Mouse (Mus musculus): Measurements from ENCODE around the gene Per2.
"Not testable (repeated sequence)": the region's sequence is repeated elsewhere in the genome, so short reads cannot be mapped to it uniquely, and the experiment has no call there.

Per2 gene

DNA sequence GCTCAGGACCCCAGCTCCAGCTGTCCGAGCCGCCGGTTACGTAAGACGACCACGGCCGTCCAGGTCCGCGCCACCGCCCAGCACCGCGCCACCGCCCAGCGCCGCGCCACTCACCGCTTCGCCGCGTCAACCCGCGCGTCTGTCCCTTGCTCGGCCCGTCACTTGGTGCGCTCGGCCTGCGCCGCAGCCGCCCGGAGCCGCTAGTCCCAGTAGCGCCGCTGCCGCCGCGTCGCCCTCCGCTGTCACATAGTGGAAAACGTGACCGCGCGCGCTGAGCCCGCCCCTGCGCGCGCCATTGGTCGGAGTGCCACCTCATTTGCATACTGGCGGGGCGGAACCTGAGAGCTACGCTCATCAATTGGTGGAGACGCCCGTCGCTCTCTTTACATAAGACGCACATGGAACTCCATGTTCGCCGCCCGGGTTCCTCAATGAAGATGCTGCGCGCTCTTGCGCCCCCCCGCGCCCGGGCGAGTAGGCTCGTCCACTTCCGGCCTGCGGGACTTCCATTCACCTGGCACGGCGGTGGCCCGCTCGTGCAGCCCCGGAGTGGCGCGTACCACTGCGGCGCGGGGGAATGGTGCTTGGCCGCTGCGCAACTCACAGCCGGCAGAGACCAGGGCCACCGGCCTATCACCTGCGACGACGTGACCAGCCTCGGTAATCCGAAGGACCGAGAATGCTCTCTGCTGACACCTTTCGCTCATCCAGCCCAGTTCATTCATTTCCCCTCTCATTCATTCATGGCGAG is at the start of gene Per2:
Per2 (minus strand) TSS at position 266 of the 751 bp plus-strand sequence.
- in situ Hi-C loops (cut with MboI, MseI), result loop anchor here (5.0 kb wide), 1 partner anchor 33 kb away; the partner anchor contains the start of gene Traf3ip1

DNA sequence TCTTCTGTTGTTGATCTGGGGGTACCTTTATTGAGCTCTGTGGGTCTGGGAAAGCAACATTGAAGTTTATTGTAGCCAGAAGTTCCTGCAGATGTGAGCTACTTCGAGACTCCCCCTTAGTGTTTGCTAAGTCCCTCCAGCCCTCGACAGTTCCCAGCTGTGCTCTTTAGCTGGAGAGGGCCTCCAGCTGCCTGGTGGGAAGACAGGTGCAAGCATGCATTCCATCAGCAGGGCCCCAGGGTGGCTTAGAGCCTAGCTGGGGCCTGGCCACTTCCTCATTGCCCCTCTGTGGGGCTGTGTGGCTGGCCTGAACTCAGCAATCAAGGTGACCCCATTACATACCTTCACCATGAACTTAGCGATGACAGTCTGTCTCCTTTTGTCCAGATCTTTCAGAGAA is 45.5 kb upstream of the Per2 start:
- in situ Hi-C loops (cut with MboI, MseI), result no loop called here

DNA sequence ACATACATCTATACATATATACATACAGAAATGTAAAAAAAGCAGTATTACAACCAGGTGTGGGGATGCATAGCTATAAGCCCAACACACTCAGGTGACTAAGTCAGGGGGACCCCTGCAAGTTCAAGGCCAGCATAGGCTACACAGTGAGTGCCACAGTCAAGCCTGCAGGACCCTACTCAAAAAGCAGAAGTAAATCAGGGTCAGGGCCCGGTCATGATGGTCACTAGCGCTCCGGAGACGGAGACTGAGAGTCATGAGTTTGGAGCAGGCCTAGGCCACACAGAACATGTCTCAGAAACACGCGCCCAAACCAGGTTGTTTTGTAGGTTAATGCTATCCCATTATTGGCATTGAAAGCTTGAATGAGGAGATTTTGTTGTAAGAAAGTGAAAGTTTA is 39.5 kb upstream of the Per2 start:
- in situ Hi-C loops (cut with MboI, MseI), result no loop called here

DNA sequence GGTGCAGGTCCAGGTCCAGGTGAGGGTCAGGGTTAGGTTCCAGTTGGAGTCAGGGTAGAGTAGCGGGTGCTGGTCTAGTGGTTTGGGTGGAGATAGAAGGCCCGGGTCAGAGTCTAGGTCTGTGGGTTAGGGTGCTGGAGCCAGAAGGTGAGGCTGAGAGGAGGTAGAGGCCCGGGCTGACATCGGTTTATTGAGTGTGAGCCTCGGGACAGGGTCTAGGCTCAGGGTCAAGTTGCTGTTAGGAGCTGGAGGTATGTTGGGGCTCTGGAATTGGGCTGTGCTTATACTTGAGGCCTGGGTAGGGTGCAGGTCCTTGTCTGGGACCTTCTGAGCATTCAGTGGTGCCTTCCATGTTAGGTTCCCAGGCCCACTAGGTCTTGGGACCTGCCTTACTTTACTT is 36.2 kb upstream of the Per2 start:
- in situ Hi-C loops (cut with MboI, MseI), result no loop called here

DNA sequence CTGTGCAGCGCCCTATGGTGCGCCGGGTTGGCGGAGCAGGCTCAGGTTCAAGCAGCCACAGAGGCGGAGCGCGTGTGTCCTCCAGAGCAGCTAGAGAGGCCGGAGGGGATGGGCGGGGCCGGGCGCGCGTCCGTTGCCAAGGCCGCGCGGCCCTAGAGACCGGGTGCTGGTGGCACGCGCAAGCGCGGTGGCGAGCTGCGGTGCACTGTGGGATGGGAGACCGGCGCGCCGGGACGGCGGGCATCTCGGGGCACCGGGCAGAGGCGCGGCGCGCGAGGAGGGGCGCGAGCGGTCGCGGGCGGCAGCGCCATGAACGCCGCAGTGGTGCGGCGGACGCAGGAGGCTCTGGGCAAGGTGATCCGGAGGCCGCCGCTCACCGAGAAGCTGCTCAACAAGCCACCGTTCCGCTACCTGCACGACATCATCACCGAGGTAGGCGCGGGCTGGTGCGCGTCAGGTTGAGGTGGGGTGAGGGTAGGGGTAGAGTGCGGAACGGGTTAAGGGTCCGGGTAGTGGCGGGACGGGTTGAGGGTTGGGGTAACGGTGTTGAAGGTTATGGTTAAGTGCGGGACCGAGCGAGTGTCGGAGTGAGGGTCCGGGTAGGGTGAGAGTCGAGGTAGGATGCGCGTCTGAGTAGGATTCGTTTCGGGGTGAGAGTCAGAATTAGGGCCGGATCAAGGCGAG is 35.5 kb upstream of the Per2 start, which contains the start of gene Traf3ip1:
Traf3ip1 (plus strand) TSS at position 191 of the 684 bp plus-strand sequence.
- in situ Hi-C loops (cut with MboI, MseI), result loop anchor here (5.0 kb wide), 1 partner anchor 37 kb away; the partner anchor contains the start of gene Per2

DNA sequence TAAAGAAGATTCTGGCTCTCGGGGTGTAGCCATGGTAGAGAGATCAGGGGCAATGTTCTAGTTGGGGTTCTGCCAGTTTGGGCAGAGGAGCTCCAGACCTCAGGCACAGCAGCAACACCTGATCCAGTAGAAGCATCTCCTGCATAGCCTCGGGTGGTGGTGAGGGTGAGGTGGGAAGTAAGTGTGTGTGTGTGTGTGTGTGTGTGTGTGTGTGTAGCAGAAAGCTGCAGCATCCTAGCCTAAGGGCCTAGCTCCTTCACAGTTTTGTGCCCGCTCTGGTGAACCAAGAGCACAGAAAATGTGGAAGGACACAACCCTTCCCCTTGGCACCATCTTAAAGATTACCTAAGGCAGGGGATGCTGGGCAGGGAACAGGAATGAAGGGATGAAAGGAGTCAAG is 34.8 kb upstream of the Per2 start:
- in situ Hi-C loops (cut with MboI, MseI), result loop anchor here (5.0 kb wide), 1 partner anchor 37 kb away; the partner anchor contains the start of gene Per2

DNA sequence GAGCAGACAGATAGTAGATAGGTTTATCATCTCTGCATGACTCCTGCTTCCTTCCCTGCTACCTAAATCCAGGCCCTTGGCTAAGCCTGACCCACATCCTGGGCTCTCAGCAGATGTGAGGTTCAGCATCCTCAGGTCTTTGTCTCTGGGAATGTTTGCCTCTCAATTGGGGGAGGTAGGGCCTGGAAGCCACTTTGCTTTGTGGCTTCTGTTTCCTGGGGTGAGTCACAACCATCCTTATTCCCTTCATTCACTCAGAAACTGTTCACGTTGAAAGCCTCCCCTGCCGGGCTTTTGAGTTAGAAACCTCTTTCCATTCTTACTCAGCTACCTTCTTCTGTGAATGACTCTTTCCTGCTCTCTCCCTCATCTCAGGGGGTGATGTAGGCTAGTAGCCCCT is 33.6 kb upstream of the Per2 start:
- in situ Hi-C loops (cut with MboI, MseI), result loop anchor here (5.0 kb wide), 1 partner anchor 35 kb away; the partner anchor contains the start of gene Per2

DNA sequence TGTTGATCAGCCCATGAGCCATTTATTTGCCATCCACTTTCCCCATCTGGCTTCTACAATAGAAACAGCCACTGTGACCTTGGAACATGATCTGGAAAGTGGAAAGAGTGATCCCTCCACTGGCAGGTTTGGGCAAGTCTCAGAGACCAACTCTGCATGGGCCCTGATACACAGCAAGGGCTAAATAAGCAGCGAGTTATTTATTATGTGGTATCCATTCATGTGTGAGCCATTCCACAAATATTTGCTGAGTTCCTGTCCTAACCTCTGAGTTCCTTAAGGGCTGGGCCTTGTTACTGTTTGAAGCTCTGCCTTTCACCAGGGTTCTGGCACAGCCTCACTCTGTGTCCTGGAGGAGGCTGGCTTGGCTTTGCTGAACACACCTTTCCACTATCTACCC is 31.2 kb upstream of the Per2 start:
- in situ Hi-C loops (cut with MboI, MseI), result loop anchor here (5.0 kb wide), 1 partner anchor 33 kb away; the partner anchor contains the start of gene Per2

DNA sequence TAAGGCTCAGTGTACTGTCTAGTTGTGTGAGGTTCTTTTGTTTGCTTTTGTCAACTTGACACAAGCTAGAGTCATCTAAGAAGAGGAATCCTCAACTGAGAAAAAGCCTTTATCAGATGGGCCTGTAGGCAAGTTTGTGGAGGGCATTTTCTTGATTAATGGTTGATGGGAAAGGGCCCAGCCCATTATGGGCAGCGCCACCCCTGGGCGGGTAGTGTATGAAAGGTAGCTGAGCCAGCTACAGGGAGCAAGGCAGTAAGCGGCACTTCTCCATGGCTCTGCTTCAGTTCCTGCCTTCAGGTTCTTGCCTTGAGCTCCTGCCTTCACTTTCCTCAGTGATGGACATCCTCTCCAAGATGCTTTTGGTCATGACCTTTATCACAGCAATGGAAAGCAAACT is 27.0 kb upstream of the Per2 start:
- in situ Hi-C loops (cut with MboI, MseI), result loop anchor here (10.0 kb wide), 1 partner anchor 61 kb away; no protein-coding TSS in a partner anchor

DNA sequence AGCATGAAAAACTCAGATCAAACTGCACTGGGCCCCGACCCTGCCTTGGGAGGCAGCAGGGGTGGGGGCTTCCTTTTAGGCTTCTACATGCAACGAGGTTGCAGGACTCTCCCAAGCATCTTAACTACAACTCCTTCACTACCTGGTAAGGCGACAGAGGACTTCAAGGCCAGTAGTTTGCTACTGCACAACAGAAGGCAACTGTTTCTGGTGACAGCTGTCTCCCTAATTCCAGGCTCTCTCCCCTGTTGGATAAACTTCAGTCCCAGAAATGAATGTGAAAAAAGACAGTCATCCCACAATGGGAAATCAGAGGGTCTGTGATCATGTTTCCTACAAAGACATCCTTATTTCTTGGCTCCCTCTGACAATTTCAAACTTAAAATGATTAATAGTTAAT is 26.3 kb upstream of the Per2 start:
- in situ Hi-C loops (cut with MboI, MseI), result loop anchor here (10.0 kb wide), 1 partner anchor 61 kb away; no protein-coding TSS in a partner anchor

DNA sequence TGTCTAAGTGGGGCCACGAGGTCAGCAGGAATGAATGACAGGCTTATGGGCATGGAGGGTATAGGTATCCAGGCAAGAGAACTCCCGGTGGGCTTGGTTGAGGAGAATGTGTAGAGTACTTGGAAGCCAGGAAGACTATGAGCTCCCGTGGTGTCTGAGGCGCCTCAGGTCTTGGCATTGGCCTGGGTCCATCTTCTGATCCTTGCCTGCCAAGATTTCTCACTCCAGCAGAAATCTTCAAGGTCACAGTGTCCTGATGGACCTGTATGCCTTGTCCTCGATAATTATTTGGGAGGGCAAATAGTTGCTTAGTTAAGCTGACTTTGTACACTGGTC is 24.9 kb upstream of the Per2 start:
- in situ Hi-C loops (cut with MboI, MseI), result loop anchor here (10.0 kb wide), 1 partner anchor 59 kb away; no protein-coding TSS in a partner anchor

DNA sequence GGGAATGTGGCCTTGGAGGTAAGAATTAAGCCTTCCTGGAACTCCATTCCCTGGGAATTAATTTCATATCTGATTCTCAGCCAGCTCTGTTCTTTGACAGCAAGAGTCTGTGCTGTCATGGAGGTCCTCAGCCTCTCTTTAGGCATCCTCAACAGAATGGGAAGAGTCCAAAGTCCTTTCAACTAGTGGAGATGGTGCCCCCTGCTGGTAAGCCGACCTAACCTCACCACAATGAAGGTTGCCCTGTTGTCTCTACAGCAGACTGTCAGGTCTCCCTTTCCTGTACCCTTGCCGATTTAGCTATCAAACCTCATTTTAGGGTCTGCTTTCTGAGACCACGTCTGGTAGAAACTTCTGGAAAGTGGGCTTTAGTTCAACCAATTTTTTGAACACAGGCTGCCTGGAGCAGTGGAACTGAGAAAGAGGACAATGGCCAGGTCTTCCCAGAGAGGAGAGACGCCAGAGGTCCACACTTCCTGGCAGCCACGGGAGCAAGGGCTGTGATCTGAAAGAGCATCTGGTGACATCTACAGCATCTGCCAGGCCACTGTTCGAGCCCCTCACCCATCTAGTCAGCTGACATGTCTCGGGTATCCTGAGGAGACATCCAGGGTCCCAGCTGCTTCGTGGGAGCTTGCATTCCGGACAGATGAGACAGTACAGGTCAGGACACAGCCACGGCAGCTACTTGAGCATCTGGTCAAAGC is 24.3 kb upstream of the Per2 start:
- in situ Hi-C loops (cut with MboI, MseI), result loop anchor here (10.0 kb wide), 1 partner anchor 59 kb away; no protein-coding TSS in a partner anchor

DNA sequence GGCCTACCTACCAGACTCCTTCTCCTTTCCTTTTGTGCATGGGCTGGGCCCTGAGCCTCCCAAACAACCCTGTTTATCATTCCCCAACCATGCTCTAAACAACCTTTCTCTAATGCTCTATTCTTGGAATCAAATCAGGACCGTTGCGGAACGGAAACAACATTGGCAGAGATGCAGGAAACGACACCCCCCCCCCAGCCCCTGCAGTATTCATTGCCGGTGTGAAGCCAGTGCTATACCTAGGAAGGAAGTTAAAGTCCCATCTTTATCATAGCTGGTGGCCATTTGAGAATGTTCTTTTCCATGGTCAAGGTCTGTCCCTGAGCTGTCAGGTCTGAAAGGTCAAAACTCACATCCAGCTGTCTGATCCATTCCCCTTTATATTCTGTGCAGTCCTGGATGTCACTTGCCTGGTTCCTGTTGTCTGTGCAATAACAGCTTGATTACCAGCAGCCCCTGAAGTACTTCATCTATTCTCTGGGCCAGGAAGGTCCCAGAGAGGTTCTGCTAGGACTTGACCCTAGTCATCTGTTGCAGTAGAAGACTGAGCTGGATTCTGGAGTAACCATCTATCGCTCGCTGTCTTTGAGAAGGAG is 23.6 kb upstream of the Per2 start:
- in situ Hi-C loops (cut with MboI, MseI), result loop anchor here (10.0 kb wide), 1 partner anchor 58 kb away; no protein-coding TSS in a partner anchor

DNA sequence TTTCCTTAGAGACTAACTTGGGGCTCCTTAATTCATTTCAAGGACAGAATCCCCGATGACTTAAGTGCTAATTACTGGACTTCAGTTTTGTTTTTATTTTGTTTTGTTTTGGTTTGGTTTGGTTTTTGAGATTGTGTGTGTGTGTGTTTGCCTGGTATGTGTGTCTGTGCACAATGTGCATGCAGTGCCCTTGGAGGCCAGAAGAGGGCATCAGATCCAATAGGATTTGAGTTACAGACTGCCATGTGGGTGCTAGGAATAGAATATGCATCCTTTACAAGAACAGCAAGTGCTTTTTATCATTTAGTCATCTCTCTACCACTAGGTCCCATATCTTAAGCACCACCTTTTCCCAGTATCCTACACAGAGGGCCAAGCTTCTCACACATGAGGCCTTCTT is 19.8 kb upstream of the Per2 start:
- in situ Hi-C loops (cut with MboI, MseI), result no loop called here

DNA sequence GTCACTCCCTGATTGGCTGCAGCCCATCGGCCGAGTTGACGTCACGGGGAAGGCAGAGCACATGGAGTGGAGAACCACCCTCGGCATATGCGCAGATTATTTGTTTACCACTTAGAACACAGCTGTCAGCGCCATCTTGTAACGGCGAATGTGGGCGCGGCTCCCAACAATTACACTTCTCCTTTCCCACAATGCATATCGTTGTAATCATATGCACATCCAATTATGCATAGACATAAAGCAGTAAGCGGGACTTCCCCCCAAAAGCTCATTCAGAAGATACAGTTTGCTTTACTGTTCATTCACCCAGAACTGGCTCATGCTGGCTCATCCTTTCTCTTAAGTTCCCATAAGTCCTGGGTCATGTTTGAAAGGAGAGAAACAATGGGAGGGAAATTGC is 19.0 kb upstream of the Per2 start:
- in situ Hi-C loops (cut with MboI, MseI), result not testable (repeated sequence)

DNA sequence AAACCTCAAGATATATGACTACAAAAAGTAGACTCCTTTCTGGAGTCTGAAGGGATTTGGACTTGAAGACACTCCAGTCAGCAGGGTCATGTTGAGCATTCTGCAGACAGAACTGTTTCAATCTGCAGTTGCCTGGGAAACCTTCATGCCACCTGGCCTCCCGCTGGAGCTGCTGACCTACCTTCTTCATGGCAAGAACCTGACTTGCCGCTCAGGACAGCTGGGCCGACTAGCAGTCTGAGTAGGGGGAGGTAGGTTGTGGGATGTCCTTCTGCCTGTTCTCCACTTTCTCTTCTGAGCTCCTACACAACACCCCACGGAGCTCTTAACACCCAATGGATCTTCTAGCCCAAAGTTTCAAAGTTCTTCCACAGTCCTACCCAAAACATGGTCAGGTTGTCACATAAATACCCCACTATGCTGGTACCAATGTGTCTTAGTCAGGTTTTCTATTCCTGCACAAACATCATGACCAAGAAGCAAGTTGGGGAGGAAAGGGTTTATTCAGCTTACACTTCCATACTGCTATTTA is 10.8 kb upstream of the Per2 start:
- in situ Hi-C loops (cut with MboI, MseI), result no loop called here

DNA sequence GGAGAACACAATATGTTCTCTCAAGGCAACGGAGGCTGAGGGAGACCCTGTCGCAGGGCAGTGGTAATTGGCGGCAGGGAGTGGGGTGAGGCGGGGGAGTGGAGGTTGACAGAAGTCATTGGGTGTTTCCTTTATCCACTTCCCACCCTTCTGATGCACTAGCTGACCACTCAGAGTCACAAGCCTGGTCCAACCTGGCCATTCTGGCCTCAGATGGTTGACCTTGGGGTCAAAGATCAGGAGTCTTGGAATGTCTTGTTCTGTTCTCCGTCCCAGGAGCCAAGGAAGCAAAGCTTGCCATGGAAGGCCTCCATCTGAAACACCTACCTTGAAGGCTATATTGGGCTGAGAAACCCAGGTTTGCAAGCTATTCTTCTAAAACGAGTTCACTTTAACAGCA is 7.1 kb upstream of the Per2 start:
- in situ Hi-C loops (cut with MboI, MseI), result no loop called here

DNA sequence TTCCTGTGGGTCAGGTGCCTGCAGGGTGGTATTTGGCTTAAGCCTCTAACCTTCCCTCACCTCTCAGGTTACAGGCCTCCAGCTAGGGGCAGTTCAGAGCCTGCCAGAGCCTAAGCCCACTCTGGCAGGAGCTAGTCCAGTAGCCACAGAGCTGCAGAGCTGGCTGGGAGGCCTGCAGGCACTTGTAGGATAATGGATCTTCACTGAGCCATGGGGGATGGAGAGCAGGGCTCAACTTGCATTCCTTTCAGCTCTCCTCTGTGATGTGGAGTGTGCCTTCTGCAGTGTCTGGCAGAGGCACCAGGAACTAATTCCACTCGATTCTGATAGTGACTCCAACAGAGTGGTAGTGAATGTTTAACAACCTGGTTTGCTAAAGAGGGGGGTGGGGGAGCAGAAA is 6.1 kb upstream of the Per2 start:
- in situ Hi-C loops (cut with MboI, MseI), result no loop called here

DNA sequence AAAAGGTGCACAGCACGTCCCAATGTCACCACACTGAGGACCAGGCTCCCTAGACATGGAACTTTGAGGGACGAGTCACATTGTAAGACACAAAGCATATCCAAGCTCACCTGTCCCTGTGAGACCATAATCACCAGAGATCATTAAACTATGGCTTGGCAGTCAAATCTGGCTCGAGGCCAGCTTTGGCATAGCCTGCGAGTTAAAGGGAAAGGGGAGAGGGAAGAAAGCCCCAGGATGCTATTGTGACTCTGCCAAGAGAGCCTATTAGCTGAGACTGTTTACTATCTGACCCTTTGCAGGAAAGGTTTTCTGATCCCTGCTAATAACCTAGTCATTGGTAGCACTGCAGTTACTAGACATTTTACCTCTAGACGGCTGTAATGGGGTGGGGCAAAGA is 5.3 kb upstream of the Per2 start:
- in situ Hi-C loops (cut with MboI, MseI), result no loop called here

DNA sequence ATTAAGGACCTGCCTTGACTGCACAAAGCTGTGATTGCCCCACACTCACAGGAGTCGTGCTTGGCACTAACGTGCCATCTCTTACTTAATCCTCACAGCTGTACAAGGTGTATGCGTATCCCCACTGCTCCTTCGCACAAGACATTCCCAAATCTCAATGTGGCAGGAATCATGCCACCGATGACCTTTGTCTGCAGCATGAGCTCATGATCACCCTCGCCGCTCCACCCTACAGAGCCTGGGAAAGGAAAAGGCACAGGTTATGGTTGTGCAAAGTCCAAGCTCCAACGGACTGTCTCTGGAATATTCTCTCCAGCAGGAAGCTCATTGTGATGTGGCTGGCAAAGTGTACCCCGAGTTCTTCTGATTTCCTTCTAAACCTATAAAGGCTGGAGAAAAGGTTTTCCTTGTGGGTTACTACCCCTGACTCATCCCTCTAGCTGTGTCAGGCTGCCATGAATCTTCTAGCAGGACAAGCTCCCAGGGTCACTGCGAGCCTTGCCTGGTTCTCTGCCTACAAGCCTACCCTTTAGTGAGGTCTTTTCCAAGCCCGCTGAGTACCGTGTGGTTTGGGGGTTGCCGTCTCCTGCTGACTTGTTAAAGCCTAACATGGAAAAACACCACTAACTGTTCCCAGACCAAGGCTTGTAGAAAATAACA is 4.3 kb upstream of the Per2 start:
- in situ Hi-C loops (cut with MboI, MseI), result no loop called here

DNA sequence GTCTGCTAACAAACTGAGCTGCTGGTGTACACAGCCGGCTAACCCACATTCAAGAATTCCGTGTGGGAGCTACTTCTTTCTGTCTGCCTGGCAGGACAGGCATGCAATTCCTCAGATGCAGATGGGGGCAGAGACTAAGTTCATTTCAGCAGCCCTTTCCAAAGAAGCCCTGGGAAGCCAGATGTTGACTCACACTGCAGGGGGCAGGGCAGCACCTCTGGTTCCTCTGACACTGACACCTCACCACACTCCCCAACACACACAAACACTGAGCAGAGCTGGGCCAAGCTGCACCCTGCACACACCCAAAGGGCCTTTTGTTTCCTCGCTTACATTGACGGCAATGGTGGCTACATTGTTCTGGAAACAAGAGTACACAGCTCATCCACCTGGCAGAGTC is 1.4 kb upstream of the Per2 start:
- in situ Hi-C loops (cut with MboI, MseI), result no loop called here
